Mouse (Mus musculus): ENCODE data around the gene Gm20388. TPM values are rescaled to one million over a fixed set of nuclear protein-coding genes. Genes with fewer than 3 reads are reported as not detected.

Gm20388 gene
- polyA plus RNA-seq, 1 experiment from 2014 or later = 12.4 TPM

- ATAC-seq = no peak
- Histone ChIP-seq H3K9me3 (ENCODE audit: control insufficient read depth, low read length) (no peaks in the 10 kb centered on the region), H3K36me3 (ENCODE audit: control insufficient read depth, insufficient read depth, low read length) (no peaks in the 10 kb centered on the region), H3K27ac (ENCODE audit: low read depth, low read length) (no peak overlapping the region), H3K4me3 (ENCODE audit: low read length) (no peak overlapping the region), H3K4me1 (ENCODE audit: control insufficient read depth, insufficient read depth, low read depth, low read length) (no peaks in the 10 kb centered on the region), H3K27me3 (replicated peaks; ENCODE audit: control insufficient read depth, insufficient read depth, low read length) (no peaks in the 10 kb centered on the region), H3K9ac (ENCODE audit: low read depth, low read length) (no peak overlapping the region), H3K4me2 (ENCODE audit: low read length) (no peak overlapping the region)
- WGBS = 91% methylated on average over 5 of the region's 5 CpGs
Observed at GRCm38 (mm10) chr8:120725576-120725950, 814.9 kb downstream of the Gm20388 start.

GRCm38 (mm10) chr8:120726051-120726450 lies 815.4 kb downstream of the Gm20388 start:
- no peak overlapping the region for H3K4me2 ChIP-seq (ENCODE audit: low read length)
- H3K9me3 ChIP-seq (ENCODE audit: control insufficient read depth, low read length) = no peaks in the 10 kb centered on the region
- H3K4me3 ChIP-seq (ENCODE audit: low read length) = no peak overlapping the region
- no peaks in the 10 kb centered on the region for H3K36me3 ChIP-seq (ENCODE audit: control insufficient read depth, insufficient read depth, low read length)
- H3K27me3 ChIP-seq (replicated peaks; ENCODE audit: control insufficient read depth, insufficient read depth, low read length) = no peaks in the 10 kb centered on the region
- ATAC-seq = no peak
- WGBS = 81% methylated on average over 5 of the region's 5 CpGs
- no peaks in the 10 kb centered on the region for H3K4me1 ChIP-seq (ENCODE audit: control insufficient read depth, insufficient read depth, low read depth, low read length)
- no peak overlapping the region for H3K27ac ChIP-seq (ENCODE audit: low read depth, low read length)
- no peak overlapping the region for H3K9ac ChIP-seq (ENCODE audit: low read depth, low read length)

GRCm38 (mm10) chr8:120728488-120729160 lies 818.0 kb downstream of the Gm20388 start:
- ATAC-seq = no peak
- no peaks in the 10 kb centered on the region for H3K4me1 ChIP-seq (ENCODE audit: control insufficient read depth, insufficient read depth, low read depth, low read length)
- no peaks in the 10 kb centered on the region for H3K36me3 ChIP-seq (ENCODE audit: control insufficient read depth, insufficient read depth, low read length)
- H3K4me3 ChIP-seq (ENCODE audit: low read length) = no peak overlapping the region
- no peaks in the 10 kb centered on the region for H3K9me3 ChIP-seq (ENCODE audit: control insufficient read depth, low read length)
- H3K9ac ChIP-seq (ENCODE audit: low read depth, low read length) = no peak overlapping the region
- H3K4me2 ChIP-seq (ENCODE audit: low read length) = no peak overlapping the region
- WGBS = 76% methylated on average over 9 of the region's 9 CpGs
- H3K27ac ChIP-seq (ENCODE audit: low read depth, low read length) = no peak overlapping the region
- 0 out of 2 replicates have a peak, but pooled peaks cover 2% of the 10 kb centered on the region for H3K27me3 ChIP-seq (replicated peaks; ENCODE audit: control insufficient read depth, insufficient read depth, low read length)

- Histone ChIP-seq H3K4me2 (ENCODE audit: low read length) (no peak overlapping the region), H3K4me1 (ENCODE audit: control insufficient read depth, insufficient read depth, low read depth, low read length) (peaks cover 5% of the 10 kb centered on the region), H3K27ac (ENCODE audit: low read depth, low read length) (no peak overlapping the region), H3K4me3 (ENCODE audit: low read length) (no peak overlapping the region), H3K36me3 (ENCODE audit: control insufficient read depth, insufficient read depth, low read length) (no peaks in the 10 kb centered on the region), H3K9me3 (ENCODE audit: control insufficient read depth, low read length) (no peaks in the 10 kb centered on the region), H3K9ac (ENCODE audit: low read depth, low read length) (no peak overlapping the region), H3K27me3 (replicated peaks; ENCODE audit: control insufficient read depth, insufficient read depth, low read length) (peaks cover 13% of the 10 kb centered on the region)
- ATAC-seq = no peak
- WGBS = 29% methylated on average over 14 of the region's 14 CpGs
Observed at GRCm38 (mm10) chr8:120731582-120731981, 820.9 kb downstream of the Gm20388 start.

GRCm38 (mm10) chr8:120732068-120732467 lies 821.4 kb downstream of the Gm20388 start:
- Histone ChIP-seq H3K27me3 (replicated peaks; ENCODE audit: control insufficient read depth, insufficient read depth, low read length) (peaks cover 13% of the 10 kb centered on the region), H3K4me2 (ENCODE audit: low read length) (no peak overlapping the region)
- WGBS = 57% methylated on average over 5 of the region's 6 CpGs

GRCm38 (mm10) chr8:120735770-120736481 lies 825.3 kb downstream of the Gm20388 start, which contains the start of gene Irf8:
Gene Irf8, plus strand, starts transcription at chr8:120736358.
- Histone ChIP-seq H3K4me3 (ENCODE audit: low read length) (peak within 1 kb of the TSS; percentile 61), H3K9me3 (ENCODE audit: control insufficient read depth, low read length) (no peaks in the 10 kb centered on the region), H3K9ac (ENCODE audit: low read depth, low read length) (peak within 1 kb of the TSS; percentile 65), H3K27ac (ENCODE audit: low read depth, low read length) (no peak within 1 kb of the TSS), H3K27me3 (replicated peaks; ENCODE audit: control insufficient read depth, insufficient read depth, low read length) (peaks cover 20% of the 10 kb centered on the region), H3K36me3 (ENCODE audit: control insufficient read depth, insufficient read depth, low read length) (no peaks in the 10 kb centered on the region), H3K4me1 (ENCODE audit: control insufficient read depth, insufficient read depth, low read depth, low read length) (peaks cover 6% of the 10 kb centered on the region), H3K4me2 (ENCODE audit: low read length) (peak within 1 kb of the TSS; percentile 98)
- WGBS = under 1% methylated on average over 50 of the region's 62 CpGs
- ATAC-seq = peak; percentile 91

More at GRCm38 (mm10) chr8:120732068-120732467, 821.4 kb downstream of the Gm20388 start:
- no peak for ATAC-seq
- no peak overlapping the region for H3K27ac ChIP-seq (ENCODE audit: low read depth, low read length)
- H3K36me3 ChIP-seq (ENCODE audit: control insufficient read depth, insufficient read depth, low read length) = no peaks in the 10 kb centered on the region
- H3K9me3 ChIP-seq (ENCODE audit: control insufficient read depth, low read length) = no peaks in the 10 kb centered on the region
- peaks cover 6% of the 10 kb centered on the region for H3K4me1 ChIP-seq (ENCODE audit: control insufficient read depth, insufficient read depth, low read depth, low read length)
- no peak overlapping the region for H3K9ac ChIP-seq (ENCODE audit: low read depth, low read length)
- H3K4me3 ChIP-seq (ENCODE audit: low read length) = no peak overlapping the region

GRCm38 (mm10) chr8:120736486-120736885 lies 825.8 kb downstream of the Gm20388 start:
- Histone ChIP-seq H3K27ac (ENCODE audit: low read depth, low read length) (no peak overlapping the region), H3K27me3 (replicated peaks; ENCODE audit: control insufficient read depth, insufficient read depth, low read length) (peaks cover 20% of the 10 kb centered on the region), H3K36me3 (ENCODE audit: control insufficient read depth, insufficient read depth, low read length) (no peaks in the 10 kb centered on the region), H3K4me3 (ENCODE audit: low read length) (peak overlapping the region; percentile 61), H3K9me3 (ENCODE audit: control insufficient read depth, low read length) (no peaks in the 10 kb centered on the region), H3K9ac (ENCODE audit: low read depth, low read length) (peak overlapping the region; percentile 65), H3K4me1 (ENCODE audit: control insufficient read depth, insufficient read depth, low read depth, low read length) (peaks cover 6% of the 10 kb centered on the region), H3K4me2 (ENCODE audit: low read length) (peak overlapping the region; percentile 98)
- peak; percentile 28; the same call in 1 of the 2 replicates for ATAC-seq
- 1% methylated on average over 11 of the region's 11 CpGs for WGBS

GRCm38 (mm10) chr8:120737166-120737565 lies 826.5 kb downstream of the Gm20388 start:
- ATAC-seq = no peak
- Histone ChIP-seq H3K4me2 (ENCODE audit: low read length) (no peak overlapping the region), H3K27me3 (replicated peaks; ENCODE audit: control insufficient read depth, insufficient read depth, low read length) (peaks cover 20% of the 10 kb centered on the region), H3K4me1 (ENCODE audit: control insufficient read depth, insufficient read depth, low read depth, low read length) (peaks cover 6% of the 10 kb centered on the region), H3K9ac (ENCODE audit: low read depth, low read length) (no peak overlapping the region), H3K27ac (ENCODE audit: low read depth, low read length) (no peak overlapping the region), H3K9me3 (ENCODE audit: control insufficient read depth, low read length) (no peaks in the 10 kb centered on the region), H3K36me3 (ENCODE audit: control insufficient read depth, insufficient read depth, low read length) (no peaks in the 10 kb centered on the region), H3K4me3 (ENCODE audit: low read length) (no peak overlapping the region)
- 66% methylated on average over 7 of the region's 7 CpGs for WGBS

- H3K4me1 ChIP-seq (ENCODE audit: control insufficient read depth, insufficient read depth, low read depth, low read length) = peaks cover 6% of the 10 kb centered on the region
- H3K27ac ChIP-seq (ENCODE audit: low read depth, low read length) = no peak overlapping the region
- no peaks in the 10 kb centered on the region for H3K9me3 ChIP-seq (ENCODE audit: control insufficient read depth, low read length)
- H3K36me3 ChIP-seq (ENCODE audit: control insufficient read depth, insufficient read depth, low read length) = no peaks in the 10 kb centered on the region
- 77% methylated on average over 4 of the region's 4 CpGs for WGBS
- ATAC-seq = no peak
- H3K9ac ChIP-seq (ENCODE audit: low read depth, low read length) = no peak overlapping the region
- no peak overlapping the region for H3K4me2 ChIP-seq (ENCODE audit: low read length)
- H3K27me3 ChIP-seq (replicated peaks; ENCODE audit: control insufficient read depth, insufficient read depth, low read length) = peaks cover 18% of the 10 kb centered on the region
- no peak overlapping the region for H3K4me3 ChIP-seq (ENCODE audit: low read length)
Observed at GRCm38 (mm10) chr8:120738771-120739170, 828.1 kb downstream of the Gm20388 start.
